Mouse (Mus musculus) CD8-positive naive resting alpha-beta T cell, adult 57 days (primary cell): ENCODE measurements around the gene Epm2aip1. TPM values are rescaled to one million over a fixed set of nuclear protein-coding genes. Genes with fewer than 3 reads are reported as not detected.

ENCODE experiments used
- total RNA-seq: library from RNA; stranded (reverse); gene quantifications from one replicate; pipeline ENCODE4 v1.2.4, GENCODE M21; 2023

Gene Epm2aip1
- total RNA-seq = 29.4 TPM

GRCm38 (mm10) chr9:111271434-111272160 is at the start of gene Epm2aip1, which contains the start of gene Mlh1:
Epm2aip1 (plus strand) TSS chr9:111271929.
Mlh1 (minus strand) TSS chr9:111271791.

GRCm38 (mm10) chr9:111311031-111311842 is 39.5 kb downstream of the Epm2aip1 start, which contains the start of gene Trank1:
Trank1 (plus strand) TSS chr9:111311739.

Other genes with a start within 250 kb of the Epm2aip1 start
- 7.6 TPM for gene Ccrl2, start 214.4 kb upstream of the Epm2aip1 start, total RNA-seq
- gene Lrrfip2, start 154.3 kb upstream of the Epm2aip1 start, total RNA-seq = 15.6 TPM
- 54.6 TPM for gene Mlh1, start 138 bp upstream of the Epm2aip1 start, total RNA-seq
- not detected for gene Trank1, start 39.8 kb downstream of the Epm2aip1 start, total RNA-seq
- gene Dclk3, start 167.2 kb downstream of the Epm2aip1 start, total RNA-seq = not detected